Mouse (Mus musculus) neural tube, embryonic 15.5 days (tissue): ENCODE measurements around the gene Magohb. TPM values are rescaled to one million over a fixed set of nuclear protein-coding genes. Genes with fewer than 3 reads are reported as not detected.

Source experiments
- ATAC-seq: fragments of 200-750 bp; cut with Nextera tagmentation; 2 replicates; pipeline ENCODE4 v1.8.0; 2017; ENCODE audit warnings: mild to moderate bottlenecking, moderate TSS enrichment, moderate library complexity; ENCODE audit not compliant: low FRiP score
- H3K27ac ChIP-seq: fragments of 300-500 bp; sonication (generic); replicated peaks from 2 replicates; pipeline ENCODE4 v1.5.1; 2015; ENCODE audit warnings: mild to moderate bottlenecking, inconsistent platforms
- H3K27me3 ChIP-seq: fragments of 300-500 bp; sonication (generic); replicated peaks from 2 replicates; pipeline ENCODE4 v1.6.1; 2015; ENCODE audit warnings: inconsistent platforms
- H3K36me3 ChIP-seq: fragments of 300-500 bp; sonication (generic); 2 replicates; pipeline ENCODE4 v1.6.1; 2015; ENCODE audit warnings: inconsistent platforms
- H3K4me1 ChIP-seq: fragments of 300-500 bp; sonication (generic); 2 replicates; pipeline ENCODE4 v1.6.1; 2015; ENCODE audit warnings: inconsistent platforms
- H3K4me2 ChIP-seq: fragments of 300-500 bp; sonication (generic); 2 replicates; pipeline ENCODE4 v1.6.1; 2015; ENCODE audit warnings: inconsistent platforms, mild to moderate bottlenecking, moderate library complexity
- H3K4me3 ChIP-seq: fragments of 300-500 bp; sonication (generic); replicated peaks from 2 replicates; pipeline ENCODE4 v1.5.1; 2015; ENCODE audit warnings: mild to moderate bottlenecking, inconsistent platforms
- H3K9ac ChIP-seq: fragments of 300-500 bp; sonication (generic); replicated peaks from 2 replicates; pipeline ENCODE4 v1.6.1; 2015; ENCODE audit warnings: mild to moderate bottlenecking, inconsistent platforms
- H3K9me3 ChIP-seq: fragments of 300-500 bp; sonication (generic); replicated peaks from 2 replicates; pipeline ENCODE4 v1.6.1; 2016; ENCODE audit warnings: inconsistent platforms
- WGBS: fragments of 180-500 bp; shearing (Covaris S2); methylation state at CpG from one replicate; pipeline ENCODE4 v1.1.7; 2015; ENCODE audit warnings: mixed read lengths; 5-methylcytosine and 5-hydroxymethylcytosine counted together
- polyA plus RNA-seq: library from polyadenylated mRNA; unstranded; fragments of >200 nt; fragmentation: Nextera tagmentation; extraction: Ambion mirVana; gene quantifications from 2 replicates; pipeline ENCODE4 v1.2.1, GENCODE M21; 2015

The Magohb gene
- polyA plus RNA-seq, 1 experiment from 2014 or later: 38.8 TPM

DNA sequence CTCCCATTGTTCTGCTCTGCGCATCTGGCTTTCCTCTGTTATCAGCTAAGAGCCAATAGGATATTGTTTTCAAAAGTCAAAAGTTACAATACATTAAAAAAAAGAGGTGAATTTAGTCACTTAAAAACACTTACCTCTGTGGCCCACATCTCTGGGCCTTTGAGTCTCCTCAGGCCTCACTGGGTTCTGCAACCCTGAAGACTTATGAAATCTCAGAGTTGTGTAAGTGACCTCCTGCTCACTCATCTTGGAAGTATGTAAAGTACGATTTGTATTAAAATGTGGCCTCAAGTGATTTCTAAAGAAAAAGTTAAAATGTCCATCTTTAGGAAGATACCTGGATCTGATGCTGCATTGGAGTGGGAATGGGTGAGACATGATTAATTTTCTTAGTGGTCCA, 48.0 kb downstream of the Magohb start:
- Histone ChIP-seq H3K4me3 (no peak overlapping the region), H3K27ac (no peak overlapping the region), H3K4me1 (no peaks in the 10 kb centered on the region), H3K4me2 (no peak overlapping the region), H3K36me3 (no peaks in the 10 kb centered on the region), H3K9ac (no peak overlapping the region), H3K9me3 (0 out of 2 replicates have a peak, but pooled peaks cover 6% of the 10 kb centered on the region), H3K27me3 (no peaks in the 10 kb centered on the region)
- ATAC-seq: no peak
- 84% methylated on average over 2 of the region's 2 CpGs for WGBS

Other genes with a start within 250 kb of the Magohb start
- gene Klra2, start 45.9 kb downstream of the Magohb start, polyA plus RNA-seq: not detected in 2 replicates
- 4.2 and 5.4 TPM in 2 replicates for gene Styk1, start 60.4 kb upstream of the Magohb start, polyA plus RNA-seq
- 23.2 and 25.8 TPM in 2 replicates for gene Ybx3, start 95.2 kb upstream of the Magohb start, polyA plus RNA-seq
- gene 5430401F13Rik, start 193.2 kb upstream of the Magohb start, polyA plus RNA-seq: not detected in 2 replicates
- gene Gm6619, start 193.2 kb upstream of the Magohb start, polyA plus RNA-seq: not detected in 2 replicates